Mouse (Mus musculus) liver, postnatal 0 days (tissue): ENCODE data around the gene Rcn1.

ENCODE experiments used
- CTCF ChIP-seq: sonication (generic); IDR thresholded peaks from 2 replicates; pipeline ENCODE4 v1.5.1; 2016; ENCODE audit warnings: antibody characterized with exemption, low read depth
- EP300 ChIP-seq: IDR thresholded peaks from 2 replicates; pipeline ENCODE4 v1.6.1; 2016; ENCODE audit warnings: antibody characterized with exemption, low read depth, mild to moderate bottlenecking

GRCm38 (mm10) chr2:105428467-105428866, 29.3 kb upstream of the Rcn1 start:
- TF ChIP-seq CTCF: no peak
- no peak for TF ChIP-seq EP300
